Mouse (Mus musculus) small intestine, adult 2 months (tissue): ENCODE results near the gene Zbtb38.

Experiments used
- CTCF ChIP-seq: fragments of 200-500 bp; IDR thresholded peaks from 2 replicates; pipeline ENCODE4 v1.5.1; 2012; ENCODE audit warnings: low read depth, mild to moderate bottlenecking, control low read depth, inconsistent platforms, low read length, moderate library complexity, mixed read lengths; ENCODE audit not compliant: insufficient replicate concordance, insufficient read length; ENCODE audit errors: extremely low read depth
- POLR2A ChIP-seq: fragments of 200-500 bp; IDR thresholded peaks from 2 replicates; pipeline ENCODE4 v1.6.1; 2012; ENCODE audit warnings: low read depth, mild to moderate bottlenecking, control low read depth, inconsistent platforms, low read length, moderate library complexity

- TF ChIP-seq CTCF (no peak), POLR2A (no peak)
These were observed 53.2 kb downstream of the Zbtb38 start for GRCm38 (mm10) chr9:96699276-96700035.
